Mouse (Mus musculus) hindbrain, embryonic 11.5 days (tissue): ENCODE results near the gene Rnaset2b. TPM values are rescaled to one million over a fixed set of nuclear protein-coding genes. Genes with fewer than 3 reads are reported as not detected.
A peak's percentile ranks its signal among the peaks of the same experiment; 100 is the strongest.
"Not testable (repeated sequence)": the region's sequence is repeated elsewhere in the genome, so short reads cannot be mapped to it uniquely, and the experiment has no call there.

Experiments used
- ATAC-seq: fragments of 200-750 bp; cut with Nextera tagmentation; 2 replicates; pipeline ENCODE4 v1.8.0; 2017; ENCODE audit warnings: mild to moderate bottlenecking, moderate TSS enrichment, moderate library complexity; ENCODE audit not compliant: low FRiP score
- DNase-seq: peaks from one replicate; pipeline ENCODE4 v3.0.0-alpha.2; 2015; ENCODE audit warnings: low spot score
- H3K27ac ChIP-seq: fragments of 300-500 bp; sonication (generic); 2 replicates; pipeline ENCODE4 v1.5.1; 2014; ENCODE audit warnings: mild to moderate bottlenecking, low read depth, low read length
- H3K27me3 ChIP-seq: fragments of 300-500 bp; sonication (generic); 2 replicates; pipeline ENCODE4 v1.6.1; 2014; ENCODE audit warnings: mild to moderate bottlenecking, low read length, moderate library complexity, mixed read lengths; ENCODE audit not compliant: control insufficient read depth, insufficient read depth
- H3K36me3 ChIP-seq: fragments of 300-500 bp; sonication (generic); 2 replicates; pipeline ENCODE4 v1.6.1; 2014; ENCODE audit warnings: mild to moderate bottlenecking, low read length, moderate library complexity, mixed read lengths; ENCODE audit not compliant: control insufficient read depth, insufficient read depth
- H3K4me1 ChIP-seq: fragments of 300-500 bp; sonication (generic); replicated peaks from 2 replicates; pipeline ENCODE4 v1.6.1; 2014; ENCODE audit warnings: low read length, mixed read lengths; ENCODE audit not compliant: control insufficient read depth, insufficient read depth
- H3K4me2 ChIP-seq: fragments of 300-500 bp; sonication (generic); replicated peaks from 2 replicates; pipeline ENCODE4 v1.6.1; 2014; ENCODE audit warnings: mild to moderate bottlenecking, low read depth, low read length
- H3K4me3 ChIP-seq: fragments of 300-500 bp; sonication (generic); 2 replicates; pipeline ENCODE4 v1.5.1; 2014; ENCODE audit warnings: low read depth, low read length
- H3K9ac ChIP-seq: fragments of 300-500 bp; sonication (generic); 2 replicates; pipeline ENCODE4 v1.6.1; 2014; ENCODE audit warnings: low read depth, low read length
- H3K9me3 ChIP-seq: fragments of 300-500 bp; sonication (generic); 2 replicates; pipeline ENCODE4 v1.6.1; 2016; ENCODE audit warnings: low read length; ENCODE audit not compliant: control insufficient read depth
- WGBS: fragments of 180-500 bp; shearing (Covaris S2); extraction: QIAGEN DNeasy Blood & Tissue Kit; methylation state at CpG from one replicate; pipeline ENCODE4 v1.1.7; 2014; 5-methylcytosine and 5-hydroxymethylcytosine counted together
- polyA plus RNA-seq: library from polyadenylated mRNA; unstranded; fragments of >200 nt; fragmentation: Nextera tagmentation; extraction: Ambion mirVana; gene quantifications from 2 replicates; pipeline ENCODE4 v1.2.1, GENCODE M21; 2014

The Rnaset2b gene
- 115 TPM in 2 replicates for polyA plus RNA-seq

GRCm38 (mm10) chr17:6970334-6970733 lies at the start of gene Rnaset2b:
Gene Rnaset2b (plus strand): TSS chr17:6970634.
- no CpG with 5 or more reads among the region's 8 CpGs for WGBS
- not testable (repeated sequence) for H3K4me3 ChIP-seq, H3K36me3 ChIP-seq, H3K27me3 ChIP-seq, H3K4me2 ChIP-seq, H3K9me3 ChIP-seq, H3K4me1 ChIP-seq, H3K27ac ChIP-seq, DNase-seq, H3K9ac ChIP-seq, ATAC-seq

- 97% methylated on average over 6 of the region's 7 CpGs for WGBS
- H3K4me1 ChIP-seq, ATAC-seq, H3K27ac ChIP-seq, H3K4me2 ChIP-seq, H3K36me3 ChIP-seq, H3K4me3 ChIP-seq, H3K9ac ChIP-seq, DNase-seq, H3K9me3 ChIP-seq, H3K27me3 ChIP-seq: not testable (repeated sequence)
Observed at GRCm38 (mm10) chr17:6931625-6932024, 38.8 kb upstream of the Rnaset2b start.

GRCm38 (mm10) chr17:6942560-6942959 lies 27.9 kb upstream of the Rnaset2b start:
- DNase-seq, H3K4me1 ChIP-seq, H3K27me3 ChIP-seq, H3K9me3 ChIP-seq, H3K9ac ChIP-seq, H3K36me3 ChIP-seq, H3K4me2 ChIP-seq, ATAC-seq, H3K27ac ChIP-seq, H3K4me3 ChIP-seq: not testable (repeated sequence)
- no CpG with 5 or more reads among the region's 4 CpGs for WGBS

GRCm38 (mm10) chr17:6947637-6947983 lies 22.8 kb upstream of the Rnaset2b start:
- Histone ChIP-seq H3K4me3 (peak overlapping the region; percentile 50), H3K4me2 (peak overlapping the region; percentile 58)
- not testable (repeated sequence) for DNase-seq, H3K27ac ChIP-seq, H3K4me1 ChIP-seq, H3K9ac ChIP-seq, H3K9me3 ChIP-seq, ATAC-seq, H3K27me3 ChIP-seq, H3K36me3 ChIP-seq
- no CpG with 5 or more reads among the region's 8 CpGs for WGBS

GRCm38 (mm10) chr17:6947984-6948768 lies 22.3 kb upstream of the Rnaset2b start, which contains the start of gene Rsph3b:
Gene Rsph3b (minus strand): TSS chr17:6948682.
- ATAC-seq (peak; percentile 97), DNase-seq (peak; percentile 87)
- Histone ChIP-seq H3K4me3 (peak within 1 kb of the TSS; percentile 50), H3K9ac (peak within 1 kb of the TSS; percentile 47; the same call in 1 of the 2 replicates), H3K4me2 (peak within 1 kb of the TSS; percentile 58), H3K27ac (peak within 1 kb of the TSS; percentile 36; the same call in 1 of the 2 replicates)
- H3K27me3 ChIP-seq, H3K36me3 ChIP-seq, H3K9me3 ChIP-seq, H3K4me1 ChIP-seq: not testable (repeated sequence)
- WGBS: under 1% methylated on average over 68 of the region's 73 CpGs

GRCm38 (mm10) chr17:6948769-6949228 lies 21.6 kb upstream of the Rnaset2b start:
- not testable (repeated sequence) for ATAC-seq, H3K9me3 ChIP-seq, H3K27me3 ChIP-seq, DNase-seq, H3K4me1 ChIP-seq, H3K27ac ChIP-seq, H3K36me3 ChIP-seq
- Histone ChIP-seq H3K9ac (peak overlapping the region; percentile 47; the same call in 1 of the 2 replicates), H3K4me2 (peak overlapping the region; percentile 58), H3K4me3 (peak overlapping the region; percentile 50)
- 19% methylated on average over 9 of the region's 9 CpGs for WGBS

- H3K9me3 ChIP-seq, H3K27ac ChIP-seq, ATAC-seq, H3K4me1 ChIP-seq, H3K36me3 ChIP-seq, DNase-seq, H3K4me3 ChIP-seq, H3K27me3 ChIP-seq, H3K4me2 ChIP-seq, H3K9ac ChIP-seq: not testable (repeated sequence)
- WGBS: 92% methylated on average over 5 of the region's 8 CpGs
Observed at GRCm38 (mm10) chr17:6958881-6959280, 11.6 kb upstream of the Rnaset2b start.

- H3K36me3 ChIP-seq, H3K4me1 ChIP-seq, H3K27me3 ChIP-seq, H3K27ac ChIP-seq, H3K4me3 ChIP-seq, DNase-seq, H3K9ac ChIP-seq, H3K9me3 ChIP-seq, ATAC-seq: not testable (repeated sequence)
- H3K4me2 ChIP-seq: peak overlapping the region; percentile 25; the same call in 1 of the 2 replicates
- WGBS: 83% methylated on average over 3 of the region's 6 CpGs
Observed at GRCm38 (mm10) chr17:6959543-6960259, 10.7 kb upstream of the Rnaset2b start.
